Mouse (Mus musculus) liver, embryonic 12.5 days (tissue): ENCODE data around the gene Rps12. TPM values are rescaled to one million over a fixed set of nuclear protein-coding genes. Genes with fewer than 3 reads are reported as not detected.
"Not testable (repeated sequence)": the region's sequence is repeated elsewhere in the genome, so short reads cannot be mapped to it uniquely, and the experiment has no call there.

Source experiments
- ATAC-seq: fragments of 200-750 bp; cut with Nextera tagmentation; 2 replicates; pipeline ENCODE4 v1.8.0; 2017; ENCODE audit warnings: moderate number of reproducible peaks, mild to moderate bottlenecking, moderate library complexity
- H3K27ac ChIP-seq: fragments of 300-500 bp; sonication (generic); 2 replicates; pipeline ENCODE4 v1.5.1; 2016; ENCODE audit warnings: mild to moderate bottlenecking
- H3K27me3 ChIP-seq: fragments of 300-500 bp; sonication (generic); replicated peaks from 2 replicates; pipeline ENCODE4 v1.6.1; 2016; ENCODE audit warnings: mild to moderate bottlenecking, moderate library complexity
- H3K36me3 ChIP-seq: fragments of 300-500 bp; sonication (generic); 2 replicates; pipeline ENCODE4 v1.6.1; 2016; ENCODE audit warnings: mild to moderate bottlenecking, moderate library complexity
- H3K4me1 ChIP-seq: fragments of 300-500 bp; sonication (generic); 2 replicates; pipeline ENCODE4 v1.6.1; 2016
- H3K4me2 ChIP-seq: fragments of 300-500 bp; sonication (generic); 2 replicates; pipeline ENCODE4 v1.6.1; 2016; ENCODE audit warnings: mild to moderate bottlenecking, moderate library complexity
- H3K4me3 ChIP-seq: fragments of 300-500 bp; sonication (generic); 2 replicates; pipeline ENCODE4 v1.5.1; 2016; ENCODE audit warnings: mild to moderate bottlenecking, moderate library complexity
- H3K9ac ChIP-seq: fragments of 300-500 bp; sonication (generic); 2 replicates; pipeline ENCODE4 v1.6.1; 2016; ENCODE audit warnings: mild to moderate bottlenecking, moderate library complexity
- H3K9me3 ChIP-seq: fragments of 300-500 bp; sonication (generic); replicated peaks from 2 replicates; pipeline ENCODE4 v1.6.1; 2016; ENCODE audit warnings: mild to moderate bottlenecking, moderate library complexity
- WGBS: fragments of 180-500 bp; shearing (Covaris S2); methylation state at CpG from one replicate; pipeline ENCODE4 v1.1.7; 2016; ENCODE audit not compliant: insufficient replicate concordance; 5-methylcytosine and 5-hydroxymethylcytosine counted together
- polyA plus RNA-seq: library from polyadenylated mRNA; unstranded; fragments of >200 nt; fragmentation: Nextera tagmentation; extraction: Ambion mirVana; gene quantifications from 2 replicates; pipeline ENCODE4 v1.2.1, GENCODE M21; 2016

Rps12 gene
- polyA plus RNA-seq, 1 experiment from 2014 or later, result 199 TPM

GRCm38 (mm10) chr10:23799933-23800332 lies 12.9 kb upstream of the Rps12 start:
- no peak for ATAC-seq
- 59% methylated on average over 3 of the region's 3 CpGs for WGBS
- Histone ChIP-seq H3K4me2 (no peak overlapping the region), H3K4me3 (no peak overlapping the region), H3K4me1 (peaks cover 22% of the 10 kb centered on the region), H3K27me3 (peaks cover 6% of the 10 kb centered on the region; the same call in 1 of the 2 replicates), H3K36me3 (0 out of 2 replicates have a peak, but pooled peaks cover 1% of the 10 kb centered on the region), H3K27ac (no peak overlapping the region), H3K9me3 (no peaks in the 10 kb centered on the region), H3K9ac (no peak overlapping the region)

- H3K9me3 ChIP-seq, result no peaks in the 10 kb centered on the region
- peaks cover 22% of the 10 kb centered on the region for H3K4me1 ChIP-seq
- H3K9ac ChIP-seq, result no peak overlapping the region
- H3K27me3 ChIP-seq, result peaks cover 6% of the 10 kb centered on the region; the same call in 1 of the 2 replicates
- no peak for ATAC-seq
- H3K27ac ChIP-seq, result no peak overlapping the region
- 70% methylated on average over 1 of the region's 1 CpGs for WGBS
- no peaks in the 10 kb centered on the region for H3K36me3 ChIP-seq
- H3K4me2 ChIP-seq, result peak overlapping the region; percentile 84
- H3K4me3 ChIP-seq, result no peak overlapping the region
Observed at GRCm38 (mm10) chr10:23798142-23798541, 11.1 kb upstream of the Rps12 start.

- Histone ChIP-seq H3K36me3 (no peaks in the 10 kb centered on the region), H3K4me3 (0 out of 2 replicates have a peak overlapping the region, but pooled peaks have one; percentile 69), H3K27ac (no peak overlapping the region), H3K9ac (0 out of 2 replicates have a peak overlapping the region, but pooled peaks have one; percentile 78), H3K27me3 (peaks cover 6% of the 10 kb centered on the region; the same call in 1 of the 2 replicates), H3K4me2 (peak overlapping the region; percentile 84), H3K4me1 (peaks cover 22% of the 10 kb centered on the region), H3K9me3 (no peaks in the 10 kb centered on the region)
- ATAC-seq, result no peak
- 40% methylated on average over 3 of the region's 3 CpGs for WGBS
Observed at GRCm38 (mm10) chr10:23797606-23798005, 10.5 kb upstream of the Rps12 start.

GRCm38 (mm10) chr10:23796551-23797503 lies 9.8 kb upstream of the Rps12 start, which contains the start of gene Slc18b1:
Gene Slc18b1, plus strand, starts transcription at chr10:23796986.
- H3K4me2 ChIP-seq, result peak within 1 kb of the TSS; percentile 84
- H3K4me1 ChIP-seq, result peaks cover 22% of the 10 kb centered on the region
- H3K27me3 ChIP-seq, result peaks cover 6% of the 10 kb centered on the region; the same call in 1 of the 2 replicates
- H3K9me3 ChIP-seq, result no peaks in the 10 kb centered on the region
- H3K9ac ChIP-seq, result peak within 1 kb of the TSS; percentile 78
- no peaks in the 10 kb centered on the region for H3K36me3 ChIP-seq
- 10% methylated on average over 43 of the region's 43 CpGs for WGBS
- peak; percentile 56 for ATAC-seq
- H3K4me3 ChIP-seq, result peak within 1 kb of the TSS; percentile 69
- H3K27ac ChIP-seq, result no peak within 1 kb of the TSS

- WGBS, result 63% methylated on average over 9 of the region's 9 CpGs
- Histone ChIP-seq H3K27me3 (peaks cover 6% of the 10 kb centered on the region; the same call in 1 of the 2 replicates), H3K4me3 (no peak overlapping the region), H3K9ac (no peak overlapping the region), H3K4me2 (peak overlapping the region; percentile 84), H3K27ac (no peak overlapping the region), H3K36me3 (no peaks in the 10 kb centered on the region), H3K4me1 (peaks cover 22% of the 10 kb centered on the region), H3K9me3 (no peaks in the 10 kb centered on the region)
- no peak for ATAC-seq
Observed at GRCm38 (mm10) chr10:23795871-23796520, 8.9 kb upstream of the Rps12 start.

GRCm38 (mm10) chr10:23788056-23788600 lies 1.1 kb upstream of the Rps12 start:
- H3K27me3 ChIP-seq, result no peaks in the 10 kb centered on the region

GRCm38 (mm10) chr10:23786631-23787038 lies 440 bp downstream of the Rps12 start:
- H3K4me1 ChIP-seq, result peaks cover 53% of the 10 kb centered on the region
- peak overlapping the region; percentile 90 for H3K27ac ChIP-seq
- H3K9me3 ChIP-seq, H3K27me3 ChIP-seq: not testable (repeated sequence)
- WGBS, result under 1% methylated on average over 23 of the region's 23 CpGs
- H3K4me2 ChIP-seq, result peak overlapping the region; percentile 76
- peak overlapping the region; percentile 77 for H3K4me3 ChIP-seq
- H3K36me3 ChIP-seq, result peaks cover 40% of the 10 kb centered on the region
- peak overlapping the region; percentile 86 for H3K9ac ChIP-seq
- peak; percentile 23 for ATAC-seq

More at GRCm38 (mm10) chr10:23788056-23788600, 1.1 kb upstream of the Rps12 start:
- H3K27ac ChIP-seq, result peak overlapping the region; percentile 90
- peak overlapping the region; percentile 85 for H3K9ac ChIP-seq
- H3K4me2 ChIP-seq, result peak overlapping the region; percentile 82
- peak overlapping the region; percentile 77 for H3K4me3 ChIP-seq
- peaks cover 36% of the 10 kb centered on the region for H3K36me3 ChIP-seq
- H3K9me3 ChIP-seq, result no peaks in the 10 kb centered on the region
- ATAC-seq, result no peak
- H3K4me1 ChIP-seq, result peaks cover 40% of the 10 kb centered on the region
- WGBS, result 5% methylated on average over 8 of the region's 8 CpGs

GRCm38 (mm10) chr10:23786040-23786439 lies 1.0 kb downstream of the Rps12 start:
- 0% methylated on average over 4 of the region's 4 CpGs for WGBS
- Histone ChIP-seq H3K9ac (peak overlapping the region; percentile 86), H3K9me3 (no peaks in the 10 kb centered on the region), H3K27ac (peak overlapping the region; percentile 90), H3K27me3 (no peaks in the 10 kb centered on the region), H3K4me1 (peaks cover 59% of the 10 kb centered on the region), H3K36me3 (peaks cover 40% of the 10 kb centered on the region), H3K4me2 (peak overlapping the region; percentile 76), H3K4me3 (peak overlapping the region; percentile 77)
- no peak for ATAC-seq

GRCm38 (mm10) chr10:23785599-23785998 lies 1.5 kb downstream of the Rps12 start:
- peak overlapping the region; percentile 90 for H3K27ac ChIP-seq
- WGBS, result 10% methylated on average over 7 of the region's 7 CpGs
- H3K36me3 ChIP-seq, result peaks cover 40% of the 10 kb centered on the region
- peak overlapping the region; percentile 76 for H3K4me2 ChIP-seq
- not testable (repeated sequence) for ATAC-seq, H3K27me3 ChIP-seq, H3K9me3 ChIP-seq
- peak overlapping the region; percentile 86 for H3K9ac ChIP-seq
- H3K4me3 ChIP-seq, result peak overlapping the region; percentile 77
- H3K4me1 ChIP-seq, result peaks cover 63% of the 10 kb centered on the region

- Histone ChIP-seq H3K4me2 (peak overlapping the region; percentile 76), H3K9me3 (no peaks in the 10 kb centered on the region), H3K36me3 (peaks cover 40% of the 10 kb centered on the region), H3K27me3 (no peaks in the 10 kb centered on the region), H3K4me3 (peak overlapping the region; percentile 77; the same call in 1 of the 2 replicates), H3K9ac (peak overlapping the region; percentile 86; the same call in 1 of the 2 replicates), H3K4me1 (peaks cover 68% of the 10 kb centered on the region), H3K27ac (peak overlapping the region; percentile 90)
- WGBS, result 50% methylated on average over 2 of the region's 2 CpGs
- no peak for ATAC-seq
Observed at GRCm38 (mm10) chr10:23784121-23784520, 3.0 kb downstream of the Rps12 start.

GRCm38 (mm10) chr10:23783493-23783884 lies 3.6 kb downstream of the Rps12 start:
- no peaks in the 10 kb centered on the region for H3K9me3 ChIP-seq
- H3K4me1 ChIP-seq, result peaks cover 62% of the 10 kb centered on the region
- WGBS, result 15% methylated on average over 2 of the region's 2 CpGs
- H3K9ac ChIP-seq, result peak overlapping the region; percentile 6; the same call in 1 of the 2 replicates
- H3K27ac ChIP-seq, result peak overlapping the region; percentile 74
- no peak for ATAC-seq
- no peaks in the 10 kb centered on the region for H3K27me3 ChIP-seq
- no peak overlapping the region for H3K4me2 ChIP-seq
- peaks cover 40% of the 10 kb centered on the region for H3K36me3 ChIP-seq
- H3K4me3 ChIP-seq, result no peak overlapping the region
